8 mouse cellular contexts compared by ENCODE assay signal in genomic region chr2:120128611-120129051, GRCm38 (mm10). TPM values are rescaled to one million over a fixed set of nuclear protein-coding genes. Genes with fewer than 3 reads are reported as not detected.
DNase-seq lines count a peak whose midpoint lies in the region; ATAC-seq lines count a peak whose summit lies in the region.

No protein-coding gene starts in this region.

- H3K27me3 ChIP-seq in embryonic facial prominence, embryonic 11.5 days (ENCODE audit: control insufficient read depth, insufficient read depth, low read length), result no peaks in the 10 kb centered on the region
- H3K27me3 ChIP-seq in forebrain, embryonic 15.5 days, result no peaks in the 10 kb centered on the region

- peak; percentile 59 for DNase-seq in adrenal gland, adult 2 months
- DNase-seq in adrenal gland, adult 18-20 months (ENCODE audit: low spot score in 2 of 2), result no peak
- peak; percentile 14 for DNase-seq in embryonic facial prominence, embryonic 11.5 days (ENCODE audit: low spot score)
- peak; percentile 47 to 67 for DNase-seq in kidney, adult 8-10 months
- peak; percentile 85 for DNase-seq in lung, postnatal 25 days (ENCODE audit: low spot score)
- DNase-seq in thymus, postnatal 0 days (ENCODE audit: low spot score), result no peak
- DNase-seq in right cerebral cortex, postnatal 14 days, result no peak

- no peak overlapping the region for H3K27ac ChIP-seq in embryonic facial prominence, embryonic 11.5 days (replicated peaks; ENCODE audit: low read depth, low read length)
- H3K27ac ChIP-seq in forebrain, embryonic 15.5 days (replicated peaks), result no peak overlapping the region

- H3K9ac ChIP-seq in embryonic facial prominence, embryonic 11.5 days (replicated peaks; ENCODE audit: low read length), result no peak overlapping the region
- H3K9ac ChIP-seq in forebrain, embryonic 15.5 days (replicated peaks), result no peak overlapping the region

- no peak for ATAC-seq in embryonic facial prominence, embryonic 11.5 days (replicated peaks; ENCODE audit: insufficient number of reproducible peaks, low FRiP score, low TSS enrichment, low read depth)
- ATAC-seq in forebrain, embryonic 15.5 days (replicated peaks), result no peak

- H3K36me3 ChIP-seq in embryonic facial prominence, embryonic 11.5 days (replicated peaks; ENCODE audit: control insufficient read depth, insufficient read depth, low read depth, low read length), result no peaks in the 10 kb centered on the region
- no peaks in the 10 kb centered on the region for H3K36me3 ChIP-seq in forebrain, embryonic 15.5 days

- 87% methylated on average over 1 of the region's 1 CpGs for WGBS in embryonic facial prominence, embryonic 11.5 days
- WGBS in forebrain, embryonic 15.5 days, result 69% methylated on average over 1 of the region's 1 CpGs

- no peak overlapping the region for H3K4me3 ChIP-seq in embryonic facial prominence, embryonic 11.5 days (ENCODE audit: low read depth, low read length)
- H3K4me3 ChIP-seq in forebrain, embryonic 15.5 days, result no peak overlapping the region

- H3K4me2 ChIP-seq in embryonic facial prominence, embryonic 11.5 days (ENCODE audit: low read depth, low read length), result no peak overlapping the region
- no peak overlapping the region for H3K4me2 ChIP-seq in forebrain, embryonic 15.5 days (replicated peaks)

- H3K4me1 ChIP-seq in embryonic facial prominence, embryonic 11.5 days (ENCODE audit: control insufficient read depth, insufficient read depth, low read length), result no peaks in the 10 kb centered on the region
- no peaks in the 10 kb centered on the region for H3K4me1 ChIP-seq in forebrain, embryonic 15.5 days

- H3K9me3 ChIP-seq in embryonic facial prominence, embryonic 11.5 days (replicated peaks; ENCODE audit: control insufficient read depth, low read length), result no peaks in the 10 kb centered on the region
- no peaks in the 10 kb centered on the region for H3K9me3 ChIP-seq in forebrain, embryonic 15.5 days

RNA-seq across cellular contexts. Expression of gene Ehd4, which starts 25.8 kb away (rescaled TPM):
- 10 to 100 TPM; 39.1 to 65.2 TPM for total RNA-seq in adrenal gland, adult 2 months (2021)
- 19.1 and 25.4 TPM in 2 replicates for polyA plus RNA-seq in adrenal gland, adult 2 months (2012; rRNA removed)
- total RNA-seq in adrenal gland, adult 18-20 months (2021), result 10 to 100 TPM; 34.4 to 39.2 TPM
- polyA plus RNA-seq in embryonic facial prominence, embryonic 11.5 days (2014; fragmentation: Nextera tagmentation; extraction: Ambion mirVana), result 11.9 and 13.7 TPM in 2 replicates
- polyA plus RNA-seq in thymus, postnatal 0 days (2015; fragmentation: Nextera tagmentation; extraction: Ambion mirVana), result 33.4 and 34.5 TPM in 2 replicates
- polyA plus RNA-seq in forebrain, embryonic 15.5 days (2015; fragmentation: Nextera tagmentation; extraction: Ambion mirVana), result 9.7 and 11.7 TPM in 2 replicates

Comparison
In these comparisons a context has a peak if more than half of its experiments do, and no peak if none do; other contexts are left out.
1. DNase-seq: peak in adrenal gland, adult 2 months (single experiment), embryonic facial prominence, embryonic 11.5 days (single experiment), kidney, adult 8-10 months (2 of 2) and lung, postnatal 25 days (single experiment); none in adrenal gland, adult 18-20 months (0 of 2), thymus, postnatal 0 days (single experiment) and right cerebral cortex, postnatal 14 days (single experiment).